Mouse (Mus musculus) heart, embryonic 12.5 days (tissue): ENCODE results near the gene Nfkb2. TPM values are rescaled to one million over a fixed set of nuclear protein-coding genes. Genes with fewer than 3 reads are reported as not detected.

Experiments
- ATAC-seq: fragments of 200-750 bp; cut with Nextera tagmentation; 2 replicates; pipeline ENCODE4 v1.8.0; 2017; ENCODE audit warnings: moderate TSS enrichment, moderate library complexity; ENCODE audit not compliant: insufficient number of reproducible peaks, low FRiP score
- H3K27ac ChIP-seq: fragments of 300-500 bp; sonication (generic); 2 replicates; pipeline ENCODE4 v1.5.1; 2016; ENCODE audit warnings: mild to moderate bottlenecking, moderate library complexity; ENCODE audit not compliant: poor library complexity, severe bottlenecking
- H3K27me3 ChIP-seq: fragments of 300-500 bp; sonication (generic); replicated peaks from 2 replicates; pipeline ENCODE4 v1.6.1; 2016; ENCODE audit warnings: mild to moderate bottlenecking, moderate library complexity
- H3K36me3 ChIP-seq: fragments of 300-500 bp; sonication (generic); 2 replicates; pipeline ENCODE4 v1.6.1; 2016; ENCODE audit warnings: mild to moderate bottlenecking, moderate library complexity
- H3K4me1 ChIP-seq: fragments of 300-500 bp; sonication (generic); replicated peaks from 2 replicates; pipeline ENCODE4 v1.6.1; 2016; ENCODE audit warnings: mild to moderate bottlenecking
- H3K4me2 ChIP-seq: fragments of 300-500 bp; sonication (generic); 2 replicates; pipeline ENCODE4 v1.6.1; 2016; ENCODE audit warnings: mild to moderate bottlenecking, moderate library complexity
- H3K4me3 ChIP-seq: fragments of 300-500 bp; sonication (generic); 2 replicates; pipeline ENCODE4 v1.5.1; 2016; ENCODE audit warnings: mild to moderate bottlenecking
- H3K9ac ChIP-seq: fragments of 300-500 bp; sonication (generic); 2 replicates; pipeline ENCODE4 v1.6.1; 2016; ENCODE audit warnings: mild to moderate bottlenecking, moderate library complexity
- H3K9me3 ChIP-seq: fragments of 300-500 bp; sonication (generic); replicated peaks from 2 replicates; pipeline ENCODE4 v1.6.1; 2016; ENCODE audit warnings: mild to moderate bottlenecking, moderate library complexity
- WGBS: fragments of 180-500 bp; shearing (Covaris S2); methylation state at CpG from one replicate; pipeline ENCODE4 v1.1.7; 2016; 5-methylcytosine and 5-hydroxymethylcytosine counted together
- polyA plus RNA-seq: library from polyadenylated mRNA; unstranded; fragments of >200 nt; fragmentation: Nextera tagmentation; extraction: Ambion mirVana; gene quantifications from 2 replicates; pipeline ENCODE4 v1.2.1, GENCODE M21; 2016

Nfkb2 gene
- polyA plus RNA-seq, 1 experiment from 2014 or later: 7.6 TPM

- 85% methylated on average over 3 of the region's 3 CpGs for WGBS
- Histone ChIP-seq H3K4me3 (no peak overlapping the region), H3K9me3 (no peaks in the 10 kb centered on the region), H3K27ac (no peak overlapping the region), H3K27me3 (no peaks in the 10 kb centered on the region), H3K4me2 (no peak overlapping the region), H3K9ac (no peak overlapping the region), H3K4me1 (peaks cover 13% of the 10 kb centered on the region), H3K36me3 (peaks cover 18% of the 10 kb centered on the region)
- no peak for ATAC-seq
Observed at GRCm38 (mm10) chr19:46333906-46334305, 29.8 kb downstream of the Nfkb2 start.

GRCm38 (mm10) chr19:46337719-46338330 is 33.7 kb downstream of the Nfkb2 start:
- WGBS: 41% methylated on average over 15 of the region's 15 CpGs
- Histone ChIP-seq H3K4me3 (peak overlapping the region; percentile 74), H3K9me3 (no peaks in the 10 kb centered on the region), H3K9ac (peak overlapping the region; percentile 78), H3K4me2 (peak overlapping the region; percentile 78), H3K27ac (no peak overlapping the region), H3K4me1 (peaks cover 7% of the 10 kb centered on the region), H3K27me3 (peaks cover 7% of the 10 kb centered on the region; the same call in 1 of the 2 replicates), H3K36me3 (no peaks in the 10 kb centered on the region)
- ATAC-seq: no peak

GRCm38 (mm10) chr19:46338331-46338936 is 34.3 kb downstream of the Nfkb2 start, which contains the start of gene Cuedc2:
Gene Cuedc2 (minus strand): TSS chr19:46338702.
- H3K27me3 ChIP-seq: peaks cover 7% of the 10 kb centered on the region; the same call in 1 of the 2 replicates
- no peak within 1 kb of the TSS for H3K27ac ChIP-seq
- peak; percentile 91 for ATAC-seq
- peak within 1 kb of the TSS; percentile 78 for H3K9ac ChIP-seq
- H3K4me3 ChIP-seq: peak within 1 kb of the TSS; percentile 74
- under 1% methylated on average over 31 of the region's 31 CpGs for WGBS
- H3K36me3 ChIP-seq: no peaks in the 10 kb centered on the region
- peak within 1 kb of the TSS; percentile 78 for H3K4me2 ChIP-seq
- H3K9me3 ChIP-seq: no peaks in the 10 kb centered on the region
- peaks cover 7% of the 10 kb centered on the region for H3K4me1 ChIP-seq

- Histone ChIP-seq H3K27me3 (peaks cover 10% of the 10 kb centered on the region; the same call in 1 of the 2 replicates), H3K4me3 (peak overlapping the region; percentile 74), H3K36me3 (no peaks in the 10 kb centered on the region), H3K9me3 (no peaks in the 10 kb centered on the region), H3K4me2 (peak overlapping the region; percentile 55), H3K9ac (no peak overlapping the region), H3K27ac (no peak overlapping the region), H3K4me1 (peaks cover 7% of the 10 kb centered on the region)
- WGBS: 53% methylated on average over 6 of the region's 6 CpGs
- no peak for ATAC-seq
Observed at GRCm38 (mm10) chr19:46338942-46339286, 34.8 kb downstream of the Nfkb2 start.

GRCm38 (mm10) chr19:46339287-46339971 is 35.3 kb downstream of the Nfkb2 start:
- 71% methylated on average over 7 of the region's 7 CpGs for WGBS
- peaks cover 7% of the 10 kb centered on the region for H3K4me1 ChIP-seq
- peak overlapping the region; percentile 55 for H3K4me2 ChIP-seq
- no peak overlapping the region for H3K4me3 ChIP-seq
- no peaks in the 10 kb centered on the region for H3K36me3 ChIP-seq
- H3K27me3 ChIP-seq: peaks cover 12% of the 10 kb centered on the region; the same call in 1 of the 2 replicates
- no peak for ATAC-seq
- H3K9ac ChIP-seq: no peak overlapping the region
- no peaks in the 10 kb centered on the region for H3K9me3 ChIP-seq
- H3K27ac ChIP-seq: no peak overlapping the region

GRCm38 (mm10) chr19:46344710-46345419 is 40.7 kb downstream of the Nfkb2 start:
- Histone ChIP-seq H3K9ac (no peak overlapping the region), H3K4me3 (no peak overlapping the region), H3K27ac (no peak overlapping the region), H3K4me2 (no peak overlapping the region), H3K27me3 (peaks cover 39% of the 10 kb centered on the region), H3K4me1 (peaks cover 14% of the 10 kb centered on the region), H3K9me3 (no peaks in the 10 kb centered on the region), H3K36me3 (no peaks in the 10 kb centered on the region)
- ATAC-seq: no peak
- WGBS: 18% methylated on average over 7 of the region's 7 CpGs

- Histone ChIP-seq H3K4me2 (no peak overlapping the region), H3K4me3 (no peak overlapping the region), H3K27me3 (peaks cover 53% of the 10 kb centered on the region), H3K27ac (no peak overlapping the region), H3K9me3 (no peaks in the 10 kb centered on the region), H3K4me1 (peaks cover 15% of the 10 kb centered on the region), H3K9ac (no peak overlapping the region), H3K36me3 (no peaks in the 10 kb centered on the region)
- WGBS: 87% methylated on average over 1 of the region's 1 CpGs
- no peak for ATAC-seq
Observed at GRCm38 (mm10) chr19:46347146-46347545, 43.0 kb downstream of the Nfkb2 start.

- peaks cover 55% of the 10 kb centered on the region for H3K27me3 ChIP-seq
Observed at GRCm38 (mm10) chr19:46347936-46348668, 44.0 kb downstream of the Nfkb2 start.

GRCm38 (mm10) chr19:46348761-46349458 is 44.8 kb downstream of the Nfkb2 start:
- H3K4me3 ChIP-seq: peak overlapping the region; percentile 80
- peak overlapping the region; percentile 84 for H3K9ac ChIP-seq
- H3K27ac ChIP-seq: peak overlapping the region; percentile 15
- WGBS: 1% methylated on average over 78 of the region's 78 CpGs
- peak overlapping the region; percentile 99 for H3K4me2 ChIP-seq
- no peaks in the 10 kb centered on the region for H3K36me3 ChIP-seq
- H3K27me3 ChIP-seq: peaks cover 55% of the 10 kb centered on the region
- H3K4me1 ChIP-seq: peaks cover 15% of the 10 kb centered on the region
- peak; percentile 76 for ATAC-seq
- no peaks in the 10 kb centered on the region for H3K9me3 ChIP-seq

More at GRCm38 (mm10) chr19:46347936-46348668, 44.0 kb downstream of the Nfkb2 start:
- H3K4me1 ChIP-seq: peaks cover 15% of the 10 kb centered on the region
- peak overlapping the region; percentile 99 for H3K4me2 ChIP-seq
- peak overlapping the region; percentile 80 for H3K4me3 ChIP-seq
- no peaks in the 10 kb centered on the region for H3K9me3 ChIP-seq
- H3K9ac ChIP-seq: peak overlapping the region; percentile 84
- peak overlapping the region; percentile 15 for H3K27ac ChIP-seq
- WGBS: 30% methylated on average over 14 of the region's 14 CpGs
- no peak for ATAC-seq
- no peaks in the 10 kb centered on the region for H3K36me3 ChIP-seq

- Histone ChIP-seq H3K9ac (peak overlapping the region; percentile 84), H3K27ac (no peak overlapping the region), H3K36me3 (no peaks in the 10 kb centered on the region), H3K27me3 (peaks cover 56% of the 10 kb centered on the region), H3K4me2 (peak overlapping the region; percentile 99), H3K9me3 (no peaks in the 10 kb centered on the region), H3K4me1 (peaks cover 15% of the 10 kb centered on the region), H3K4me3 (peak overlapping the region; percentile 80)
- WGBS: 19% methylated on average over 6 of the region's 6 CpGs
- ATAC-seq: 0 out of 2 replicates have a peak, but pooled peaks have one; percentile 30
Observed at GRCm38 (mm10) chr19:46349550-46349949, 45.4 kb downstream of the Nfkb2 start.
